9 mouse cellular contexts compared by ENCODE assay signal in the genomic region with DNA sequence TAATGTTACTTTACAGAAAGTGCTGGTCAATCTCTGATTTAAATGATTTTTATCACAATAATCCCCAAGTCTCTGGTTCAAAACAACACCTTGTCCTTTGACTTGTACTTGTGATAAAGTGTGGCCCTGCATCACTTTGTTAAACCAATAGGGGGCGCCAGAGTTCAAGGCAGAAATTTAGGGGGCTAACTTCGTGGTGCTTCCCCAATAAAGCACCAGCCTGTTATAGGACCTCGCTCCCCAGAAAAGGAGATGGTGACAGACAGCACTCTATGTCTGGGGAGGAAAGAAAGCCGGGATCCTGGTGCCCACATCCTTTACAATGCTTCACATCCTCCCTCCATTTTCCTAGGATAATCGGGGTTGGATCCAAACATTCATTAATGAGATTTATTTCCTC.
DNase-seq lines count a peak whose midpoint lies in the region; ATAC-seq and TF ChIP-seq lines count a peak whose summit lies in the region.
"Had no signal": no experiment of that assay in that cellular context is flagged by ENCODE, and none has a peak within 500 bp of the region (broad histone marks: within the 10 kb centered on the region; RNA-seq: fewer than 3 reads in every experiment).

No protein-coding gene starts in this region.

- TF ChIP-seq CTCF in gastrocnemius, adult 2 months (IDR thresholded peaks at IDR 0.05) = peak; percentile 81
- peak; percentile 32 for TF ChIP-seq CTCF in lung, adult 2 months (IDR thresholded peaks at IDR 0.05; ENCODE audit: insufficient read depth, low read length)
- peak; percentile 98 for TF ChIP-seq CTCF in bone marrow macrophage, adult 2 months (IDR thresholded peaks at IDR 0.05; ENCODE audit: low read depth, low read length)
- peak; percentile 77 for TF ChIP-seq CTCF in stomach, postnatal 0 days (IDR thresholded peaks at IDR 0.05; ENCODE audit: low read depth)

- no peaks in the 10 kb centered on the region for H3K27me3 ChIP-seq in stomach, postnatal 0 days (ENCODE audit: control insufficient read depth, insufficient read depth, low read length)
- H3K27me3 ChIP-seq: embryonic facial prominence, embryonic 13.5 days had no signal

- H3K4me1 ChIP-seq in lung, adult 2 months (ENCODE audit: control insufficient read depth, insufficient read depth, low read length) = peaks cover 5% of the 10 kb centered on the region
- peaks cover 7% of the 10 kb centered on the region; the same call in 1 of the 2 replicates for H3K4me1 ChIP-seq in bone marrow macrophage, adult 2 months (ENCODE audit: control insufficient read depth, insufficient read depth, low read length)
- no peaks in the 10 kb centered on the region for H3K4me1 ChIP-seq in stomach, postnatal 0 days (replicated peaks; ENCODE audit: control insufficient read depth, insufficient read depth)

- no peak overlapping the region for H3K9ac ChIP-seq in stomach, postnatal 0 days (ENCODE audit: low read length)
- H3K9ac ChIP-seq: embryonic facial prominence, embryonic 13.5 days had no signal

- TF ChIP-seq EP300 in stomach, postnatal 0 days (optimal IDR thresholded peaks at IDR 0.05) = no peak

- no peaks in the 10 kb centered on the region for H3K9me3 ChIP-seq in stomach, postnatal 0 days (ENCODE audit: control insufficient read depth, low read length)
- H3K9me3 ChIP-seq: embryonic facial prominence, embryonic 13.5 days had no signal

- no peak for DNase-seq in gastrocnemius, adult 2 months
- DNase-seq in gastrocnemius, postnatal 25 days = no peak
- DNase-seq in lung, adult 2 months = no peak
- no peak for DNase-seq in lung, adult 18-20 months
- DNase-seq in stomach, postnatal 0 days (ENCODE audit: low spot score) = no peak
- no peak for DNase-seq in gastrocnemius, postnatal 10 days

- H3K27ac ChIP-seq in gastrocnemius, adult 2 months = no peak overlapping the region
- H3K27ac ChIP-seq in bone marrow macrophage, adult 2 months (ENCODE audit: insufficient read depth, low read depth, low read length) = no peak overlapping the region
- no peak overlapping the region for H3K27ac ChIP-seq in stomach, postnatal 0 days (replicated peaks)
- H3K27ac ChIP-seq: embryonic facial prominence, embryonic 13.5 days had no signal

- 46% methylated on average over 5 of the region's 5 CpGs for WGBS in lung, adult 2 months
- WGBS in stomach, postnatal 0 days = 41% methylated on average over 5 of the region's 5 CpGs

- no peak for ATAC-seq in stomach, postnatal 0 days (ENCODE audit: low FRiP score, low TSS enrichment)
- ATAC-seq in monocyte, adult 5-6 weeks (replicated peaks; ENCODE audit: insufficient number of reproducible peaks, low FRiP score, low TSS enrichment, poor library complexity, severe bottlenecking) = no peak

- no peak overlapping the region for H3K4me2 ChIP-seq in stomach, postnatal 0 days (replicated peaks; ENCODE audit: low read depth)
- H3K4me2 ChIP-seq: embryonic facial prominence, embryonic 13.5 days had no signal

- TF ChIP-seq POLR2A in lung, adult 2 months (IDR thresholded peaks at IDR 0.05; ENCODE audit: borderline replicate concordance, extremely low read depth, low read depth, low read length) = no peak
- TF ChIP-seq POLR2A in bone marrow macrophage, adult 2 months (IDR thresholded peaks at IDR 0.05; ENCODE audit: borderline replicate concordance, low read depth, low read length) = no peak

- H3K36me3 ChIP-seq in stomach, postnatal 0 days (ENCODE audit: control insufficient read depth, insufficient read depth, low read length) = no peaks in the 10 kb centered on the region
- H3K36me3 ChIP-seq: embryonic facial prominence, embryonic 13.5 days had no signal

- intact Hi-C loops in gastrocnemius, adult 2 months (cut with DNase I) = loop anchor here (10.0 kb wide), 1 partner anchor 307 kb away; no protein-coding TSS in a partner anchor

- no peak overlapping the region for H3K4me3 ChIP-seq in gastrocnemius, adult 2 months
- no peak overlapping the region for H3K4me3 ChIP-seq in lung, adult 2 months (replicated peaks; ENCODE audit: extremely low read depth, low read depth, low read length)
- no peak overlapping the region for H3K4me3 ChIP-seq in bone marrow macrophage, adult 2 months (ENCODE audit: insufficient read depth, low read length)
- no peak overlapping the region for H3K4me3 ChIP-seq in stomach, postnatal 0 days (ENCODE audit: low read depth, low read length)
- H3K4me3 ChIP-seq: embryonic facial prominence, embryonic 13.5 days had no signal

Comparison
In these comparisons a context has a peak if more than half of its experiments do, and no peak if none do; other contexts are left out.
1. CTCF ChIP-seq: peak in every context shown above with its lines; median percentile 98 in bone marrow macrophage, adult 2 months; 81 in gastrocnemius, adult 2 months; 77 in stomach, postnatal 0 days; 32 in lung, adult 2 months.